Mouse (Mus musculus): ENCODE results near the gene F12.
"Not testable (repeated sequence)": the region's sequence is repeated elsewhere in the genome, so short reads cannot be mapped to it uniquely, and the experiment has no call there.

F12 gene

DNA sequence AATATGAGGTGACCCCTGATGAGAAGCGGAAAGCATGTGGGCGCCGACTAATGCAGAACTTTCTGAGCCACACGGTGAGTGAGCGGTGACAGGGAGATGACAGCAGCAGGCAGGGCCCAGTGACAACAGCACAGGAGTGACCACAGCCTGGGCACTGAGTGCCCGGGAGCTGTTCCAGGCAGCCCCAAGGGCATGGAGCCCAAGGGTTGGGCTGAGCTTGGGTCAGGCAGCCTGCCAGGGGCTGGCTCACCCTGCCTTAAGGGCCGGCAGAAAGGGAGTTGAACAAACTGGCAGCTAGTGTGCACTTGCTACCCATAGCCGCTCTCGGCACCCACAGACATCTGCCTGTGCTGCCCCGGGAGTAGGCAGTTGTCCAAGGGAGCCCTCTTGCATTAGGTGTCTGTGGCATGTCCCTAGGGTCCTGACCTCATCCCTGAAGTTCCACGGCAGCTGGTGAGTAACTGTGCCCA is 24.0 kb upstream of the F12 start:
- ATAC-seq (ENCODE audit: insufficient number of reproducible peaks, low FRiP score, low TSS enrichment), result no peak

DNA sequence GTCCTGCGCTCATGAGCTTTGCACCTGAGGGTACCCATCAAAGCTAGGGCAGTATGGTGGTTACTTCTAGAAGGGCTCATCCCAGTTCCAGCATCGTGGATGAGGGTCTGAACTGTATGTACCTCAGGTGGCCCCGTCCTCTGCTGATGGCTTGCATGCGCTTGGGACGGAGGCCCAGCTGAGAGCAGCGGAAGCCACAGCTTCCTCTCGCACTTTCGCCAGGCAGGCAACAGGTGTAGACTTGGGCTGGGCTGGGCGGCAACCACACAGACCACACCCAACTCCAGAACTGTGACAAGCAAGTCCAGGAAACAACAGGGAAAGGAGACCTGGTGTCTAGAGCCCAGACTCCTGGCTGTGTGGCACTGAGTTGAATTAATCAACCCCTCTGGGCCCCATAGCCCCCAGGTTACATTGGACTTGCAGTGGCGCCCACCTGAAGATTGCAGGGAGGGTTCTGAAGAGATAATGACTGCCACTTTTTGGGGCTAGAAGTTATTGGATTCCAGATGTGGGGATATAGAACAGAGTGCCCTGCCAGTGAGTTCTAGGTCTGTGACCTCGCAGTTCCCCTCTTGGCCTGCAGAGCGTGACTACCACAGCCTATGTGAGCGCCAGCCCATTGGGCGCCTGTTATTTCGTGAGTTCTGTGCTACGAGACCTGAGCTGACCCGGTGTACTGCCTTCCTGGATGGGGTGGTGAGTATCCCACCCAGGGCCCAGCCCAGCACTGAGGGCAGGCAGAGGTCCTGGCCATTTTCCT is 23.3 kb upstream of the F12 start:
- no peak for ATAC-seq (ENCODE audit: insufficient number of reproducible peaks, low FRiP score, low TSS enrichment)

DNA sequence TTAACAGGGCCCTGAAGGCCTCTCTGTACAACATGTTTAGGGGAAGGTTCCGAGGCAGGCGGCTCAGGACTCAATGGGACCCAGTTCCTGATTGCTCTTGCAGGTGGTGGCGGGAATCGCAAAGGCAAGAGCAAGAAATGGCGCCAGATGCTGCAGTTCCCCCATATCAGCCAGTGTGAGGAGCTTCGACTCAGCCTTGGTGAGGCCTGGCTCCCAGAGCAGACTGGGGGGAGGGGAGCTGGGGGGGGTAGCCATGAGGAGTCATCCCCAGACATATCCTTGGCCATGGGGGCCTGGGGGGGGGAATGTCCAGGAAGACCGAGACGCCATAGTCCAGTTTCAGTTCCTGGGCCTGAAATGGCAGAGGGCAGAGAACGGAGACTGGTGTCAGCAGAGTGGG is 22.6 kb upstream of the F12 start:
- no peak for ATAC-seq (ENCODE audit: insufficient number of reproducible peaks, low FRiP score, low TSS enrichment)

DNA sequence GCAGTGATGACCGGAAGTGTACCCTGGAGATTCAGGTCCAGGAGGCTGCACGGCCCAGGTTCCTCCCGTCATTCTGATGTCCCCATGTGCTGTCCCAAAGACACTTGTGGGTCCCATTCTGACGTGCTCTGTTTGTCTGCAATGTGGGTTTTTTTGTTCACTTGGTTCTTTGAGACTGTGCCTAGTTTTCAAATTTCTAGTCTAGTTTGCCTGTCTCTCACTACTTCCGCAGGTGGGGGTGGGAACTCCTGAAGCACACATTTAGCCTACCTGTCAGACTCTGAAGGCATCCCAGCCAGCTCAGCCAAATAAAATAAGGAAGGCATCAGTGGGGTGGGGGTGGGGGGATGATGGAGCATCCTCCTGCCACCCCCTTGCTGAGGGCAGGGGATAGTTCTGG is 21.5 kb upstream of the F12 start:
- no peak for ATAC-seq (ENCODE audit: insufficient number of reproducible peaks, low FRiP score, low TSS enrichment)

DNA sequence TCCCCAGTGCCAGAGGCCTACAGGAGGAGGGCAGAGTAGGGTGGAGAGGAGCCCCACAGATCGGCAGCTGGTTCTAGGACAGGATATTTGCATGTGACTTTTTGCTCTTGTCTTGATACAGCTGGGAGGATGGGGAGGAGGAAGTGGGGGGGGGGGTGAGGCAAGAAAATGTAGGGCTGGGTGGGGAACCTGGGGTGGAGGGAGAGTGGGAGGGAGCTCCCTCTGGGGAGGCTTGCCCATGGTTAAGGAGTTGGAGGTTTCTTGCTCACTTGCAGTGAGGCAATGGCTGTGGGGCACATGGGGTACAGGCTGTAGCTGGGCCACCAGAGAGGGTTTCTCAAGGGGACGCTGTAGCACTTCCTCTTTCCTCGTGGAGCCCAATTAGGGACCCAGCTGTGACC is 20.9 kb upstream of the F12 start:
- no peak for ATAC-seq (ENCODE audit: insufficient number of reproducible peaks, low FRiP score, low TSS enrichment)

DNA sequence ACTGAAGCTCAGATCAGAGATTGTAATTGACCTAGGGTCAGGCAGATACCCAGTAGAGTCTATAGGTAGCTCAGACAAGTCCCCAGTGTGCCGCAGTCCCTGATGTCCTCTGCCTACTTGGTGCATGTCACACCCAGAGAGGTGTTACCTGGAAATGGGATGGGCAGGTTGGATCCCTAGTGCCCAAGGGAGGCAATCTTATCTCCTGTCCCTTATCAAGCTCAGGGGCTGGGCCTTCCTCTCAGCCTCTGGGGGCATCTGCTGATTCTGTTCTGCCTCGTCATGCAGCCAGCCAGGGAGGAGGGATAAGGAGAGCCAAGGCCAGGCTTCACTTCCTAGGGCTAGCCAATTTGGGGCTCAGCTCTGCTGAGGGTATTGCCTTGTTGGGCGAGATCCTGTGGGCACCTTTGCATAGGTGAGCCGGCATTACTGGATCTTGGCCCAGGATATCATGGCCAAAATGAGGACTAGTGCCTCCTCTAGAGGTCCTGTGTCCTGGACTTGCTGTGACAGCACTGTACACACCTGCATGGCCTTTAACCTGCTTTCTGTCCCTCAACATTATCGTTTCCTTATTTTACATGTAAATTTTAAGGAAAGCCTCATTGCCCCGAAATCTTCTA is 20.0 kb upstream of the F12 start:
- ATAC-seq (ENCODE audit: insufficient number of reproducible peaks, low FRiP score, low TSS enrichment), result no peak

DNA sequence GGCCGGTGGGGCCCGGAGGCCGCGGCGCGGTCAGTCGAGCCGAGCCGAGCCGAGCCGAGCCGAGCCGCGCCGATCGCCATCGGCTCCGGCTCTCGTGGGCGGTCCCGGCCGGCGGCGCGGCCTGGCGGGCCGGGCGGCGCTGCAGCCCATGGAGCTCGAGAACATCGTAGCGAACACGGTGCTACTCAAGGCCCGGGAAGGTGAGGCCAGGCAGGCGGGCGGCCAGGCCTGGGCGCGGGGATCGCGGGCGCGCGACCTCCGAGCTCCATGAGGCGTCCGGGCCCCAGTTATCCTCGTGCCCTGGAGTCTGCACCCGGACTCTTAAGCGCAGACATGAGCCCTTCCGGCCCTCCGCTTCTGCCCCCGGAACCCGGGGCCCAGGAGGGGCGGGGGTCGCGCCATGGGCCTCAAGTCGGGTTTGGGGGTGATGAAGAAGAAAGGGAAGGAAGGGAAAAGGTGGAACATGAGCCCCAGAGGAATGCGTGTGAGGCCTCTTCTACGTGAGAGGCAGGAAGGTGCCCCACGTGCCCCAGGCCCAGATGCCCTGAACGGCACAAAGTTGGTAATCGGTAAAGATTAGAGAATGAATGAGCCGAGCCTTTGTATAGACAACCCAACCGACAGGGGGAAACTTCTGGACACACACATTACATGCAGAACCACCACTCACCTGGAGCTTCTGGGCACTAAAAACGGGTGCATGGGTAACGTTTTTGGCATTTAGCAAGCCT is 18.9 kb upstream of the F12 start:
- ATAC-seq (ENCODE audit: insufficient number of reproducible peaks, low FRiP score, low TSS enrichment), result no peak

DNA sequence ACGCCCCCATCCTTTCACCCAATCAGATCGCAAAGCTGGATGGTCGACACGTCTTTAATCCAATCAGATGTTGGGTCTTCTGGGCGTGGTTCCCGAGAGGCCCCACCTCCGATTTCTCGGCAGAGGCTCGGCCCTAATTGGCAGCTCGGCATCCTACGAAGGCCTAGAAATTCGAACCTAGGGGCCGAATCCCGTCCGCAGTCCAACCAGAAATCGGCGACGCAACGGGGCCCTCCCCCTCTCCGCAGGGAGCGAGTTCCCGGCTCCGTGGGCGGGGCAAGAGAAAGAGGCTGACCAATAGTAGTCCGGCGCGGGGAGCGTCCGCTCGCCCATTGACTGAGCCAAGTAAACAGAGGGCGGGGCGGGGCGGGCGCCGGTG is 18.3 kb upstream of the F12 start, which contains the start of gene Grk6:
Gene Grk6, plus strand, starts transcription at position 136 of the 379 bp plus-strand sequence.
- ATAC-seq (ENCODE audit: insufficient number of reproducible peaks, low FRiP score, low TSS enrichment), result peak; percentile 95

DNA sequence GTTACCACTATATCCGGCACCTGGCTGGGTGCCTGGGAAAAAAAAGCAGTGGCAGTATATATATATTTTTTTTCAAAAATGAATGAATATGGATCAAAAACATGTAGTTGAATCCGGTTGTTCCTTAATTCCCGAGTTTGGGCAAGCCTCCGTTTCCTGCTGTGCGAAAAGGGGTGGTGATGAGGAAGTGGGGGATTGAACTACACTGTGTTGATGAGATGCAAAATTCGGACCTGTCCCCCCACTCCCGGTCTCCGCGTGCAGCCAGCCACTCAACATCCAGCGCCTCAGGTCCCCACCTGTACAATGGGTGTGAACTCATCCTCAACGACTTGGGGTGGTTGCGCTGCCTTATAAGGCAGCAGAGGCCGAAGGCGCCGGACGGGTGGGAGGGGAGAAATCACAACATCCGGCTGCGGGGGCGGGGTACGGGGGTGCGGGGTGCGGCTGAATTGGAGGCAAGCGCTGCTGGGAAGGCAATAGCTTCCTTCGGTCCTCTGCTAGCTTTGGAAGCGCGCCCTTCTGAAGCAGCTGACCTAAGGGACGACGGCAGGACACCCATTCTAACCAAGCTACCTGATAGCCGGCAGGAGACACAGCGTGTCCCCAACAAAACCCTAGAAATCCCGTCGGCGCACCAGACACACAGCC is 17.8 kb upstream of the F12 start:
- ATAC-seq (ENCODE audit: insufficient number of reproducible peaks, low FRiP score, low TSS enrichment), result peak; percentile 47

DNA sequence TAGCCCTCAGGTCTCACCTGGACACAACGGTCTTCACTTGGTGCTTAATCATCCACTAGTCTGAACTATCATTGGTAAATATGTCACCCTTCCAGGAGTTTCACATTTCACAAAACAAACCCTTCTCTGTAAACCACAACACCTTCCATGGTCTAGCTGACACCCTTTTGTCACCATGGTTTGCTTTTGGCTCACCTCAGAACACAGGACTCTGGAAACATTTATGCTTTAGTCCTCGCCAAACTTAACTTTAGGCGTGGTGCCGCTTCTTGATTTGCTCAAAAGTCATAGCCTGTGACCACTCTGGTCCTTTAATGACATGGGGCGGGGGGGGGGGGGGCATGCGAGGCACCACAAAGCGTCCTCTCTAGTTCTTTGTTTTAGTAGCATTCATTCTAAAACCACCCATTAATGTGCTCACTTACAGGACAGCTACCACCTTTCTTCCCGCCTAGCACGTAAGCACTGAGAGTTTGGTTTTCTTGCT is 17.2 kb upstream of the F12 start:
- no peak for ATAC-seq (ENCODE audit: insufficient number of reproducible peaks, low FRiP score, low TSS enrichment)

DNA sequence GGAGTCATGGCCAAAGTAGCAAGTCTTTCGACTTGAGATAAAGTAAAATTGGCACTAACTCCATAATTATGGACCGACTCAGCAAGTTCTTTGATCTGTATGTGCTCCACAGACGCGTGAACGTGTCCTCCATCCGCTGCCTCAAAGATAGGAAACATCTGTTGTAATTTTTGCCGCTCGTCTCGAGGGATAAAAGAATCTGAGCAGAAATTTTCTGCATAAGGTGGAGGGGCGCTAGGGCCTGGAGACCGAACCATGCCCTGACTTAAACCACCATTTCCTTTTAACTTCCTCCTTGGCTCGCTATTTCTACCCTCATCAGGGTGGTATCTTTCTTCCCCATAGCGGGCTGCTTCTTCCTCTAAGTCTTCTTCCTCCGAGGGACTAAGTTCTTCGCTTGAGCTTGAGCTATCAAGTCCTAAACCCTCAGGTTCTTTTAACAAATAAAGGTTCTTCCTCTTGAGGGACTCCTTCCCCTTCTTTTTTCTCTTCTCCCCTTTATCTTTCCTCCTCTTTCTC is 10.6 kb upstream of the F12 start:
- ATAC-seq (ENCODE audit: insufficient number of reproducible peaks, low FRiP score, low TSS enrichment), result not testable (repeated sequence)

DNA sequence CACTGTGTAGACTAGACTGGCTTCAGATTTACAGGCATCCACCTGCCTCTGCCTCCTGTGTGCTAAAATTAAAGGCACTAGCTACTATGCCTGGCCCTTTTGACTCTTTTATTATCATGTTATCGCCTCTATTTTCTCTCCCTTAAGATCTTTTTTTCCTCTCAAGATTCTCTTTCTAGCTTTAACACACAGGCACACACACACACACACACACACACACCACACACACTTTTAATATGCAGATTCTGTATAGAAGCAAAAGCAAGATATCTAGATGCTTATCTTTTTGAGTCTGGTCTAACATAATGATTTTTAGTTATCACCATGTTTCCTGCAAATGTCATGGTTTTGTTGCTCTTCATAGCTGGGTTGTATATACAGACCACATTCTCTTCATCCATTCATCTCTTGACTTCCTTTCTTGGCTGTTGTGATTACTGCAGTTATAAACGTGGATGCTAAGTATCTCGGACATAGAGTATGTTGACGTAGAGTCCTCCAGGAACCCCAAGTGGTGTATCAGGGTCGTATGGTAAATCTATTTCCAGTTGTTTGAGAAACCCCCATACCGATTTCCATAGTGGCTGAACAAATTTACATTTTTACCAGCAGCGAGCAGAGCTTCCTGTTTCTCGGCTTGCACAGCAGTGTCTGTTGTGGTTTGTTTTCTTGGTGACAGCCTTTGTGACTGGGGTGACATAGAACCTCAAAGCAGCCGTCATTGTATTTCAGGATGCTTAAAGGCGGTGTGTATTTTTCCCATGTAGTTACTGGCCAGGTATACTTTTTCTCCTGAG is 5.5 kb upstream of the F12 start:
- no peak for ATAC-seq (ENCODE audit: insufficient number of reproducible peaks, low FRiP score, low TSS enrichment)

DNA sequence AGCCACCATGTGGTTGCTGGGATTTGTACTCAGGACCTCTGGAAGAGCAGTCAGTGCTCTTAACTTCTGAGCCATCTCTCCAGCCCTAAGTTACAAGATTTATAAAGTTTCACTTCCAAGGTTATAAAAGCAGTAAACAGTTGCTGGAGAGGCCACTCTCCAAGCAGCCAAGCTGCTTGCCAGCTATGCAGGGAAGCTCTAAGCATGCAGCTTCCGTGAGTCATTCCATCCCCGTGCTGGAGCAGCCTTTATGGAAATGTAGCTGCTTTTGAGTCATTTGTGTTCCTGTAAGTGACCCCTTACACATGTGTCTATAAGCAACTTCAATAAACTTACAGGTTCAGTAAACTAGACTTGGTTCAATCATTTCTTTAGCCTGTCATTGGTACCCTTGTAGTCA is 4.0 kb upstream of the F12 start:
- ATAC-seq (ENCODE audit: insufficient number of reproducible peaks, low FRiP score, low TSS enrichment), result no peak

DNA sequence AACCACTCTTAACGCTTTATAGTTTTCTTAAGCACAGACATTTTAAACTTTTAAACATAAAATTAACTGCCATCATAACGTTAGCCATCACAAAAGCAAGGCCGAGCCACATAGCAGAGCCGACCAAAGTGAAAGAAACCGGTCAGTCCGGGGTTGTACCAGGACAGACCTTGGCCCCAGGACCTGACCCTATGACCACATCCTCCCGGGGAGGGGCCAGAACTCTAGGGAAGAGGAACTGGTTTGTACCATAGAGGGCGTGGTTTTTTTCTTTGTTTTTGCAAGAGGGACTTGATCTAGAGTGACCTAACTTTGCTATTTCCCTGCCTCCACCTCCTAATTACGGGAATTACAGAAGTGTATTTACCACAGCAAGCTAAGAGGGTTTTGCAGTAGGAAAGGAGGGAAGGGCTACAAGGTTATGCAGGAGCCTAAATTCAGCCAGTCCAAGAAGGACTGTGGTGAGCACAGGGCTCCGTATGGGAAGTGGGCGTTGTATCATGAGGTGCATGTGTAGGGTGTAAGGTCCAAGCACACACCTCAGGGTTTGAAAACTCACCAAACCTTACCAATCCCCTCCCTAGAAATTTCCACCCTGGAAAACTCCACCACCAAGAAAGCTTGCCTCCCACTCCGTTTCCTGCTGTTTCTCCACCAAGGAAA is 2.8 kb upstream of the F12 start:
- no peak for ATAC-seq (ENCODE audit: insufficient number of reproducible peaks, low FRiP score, low TSS enrichment)

DNA sequence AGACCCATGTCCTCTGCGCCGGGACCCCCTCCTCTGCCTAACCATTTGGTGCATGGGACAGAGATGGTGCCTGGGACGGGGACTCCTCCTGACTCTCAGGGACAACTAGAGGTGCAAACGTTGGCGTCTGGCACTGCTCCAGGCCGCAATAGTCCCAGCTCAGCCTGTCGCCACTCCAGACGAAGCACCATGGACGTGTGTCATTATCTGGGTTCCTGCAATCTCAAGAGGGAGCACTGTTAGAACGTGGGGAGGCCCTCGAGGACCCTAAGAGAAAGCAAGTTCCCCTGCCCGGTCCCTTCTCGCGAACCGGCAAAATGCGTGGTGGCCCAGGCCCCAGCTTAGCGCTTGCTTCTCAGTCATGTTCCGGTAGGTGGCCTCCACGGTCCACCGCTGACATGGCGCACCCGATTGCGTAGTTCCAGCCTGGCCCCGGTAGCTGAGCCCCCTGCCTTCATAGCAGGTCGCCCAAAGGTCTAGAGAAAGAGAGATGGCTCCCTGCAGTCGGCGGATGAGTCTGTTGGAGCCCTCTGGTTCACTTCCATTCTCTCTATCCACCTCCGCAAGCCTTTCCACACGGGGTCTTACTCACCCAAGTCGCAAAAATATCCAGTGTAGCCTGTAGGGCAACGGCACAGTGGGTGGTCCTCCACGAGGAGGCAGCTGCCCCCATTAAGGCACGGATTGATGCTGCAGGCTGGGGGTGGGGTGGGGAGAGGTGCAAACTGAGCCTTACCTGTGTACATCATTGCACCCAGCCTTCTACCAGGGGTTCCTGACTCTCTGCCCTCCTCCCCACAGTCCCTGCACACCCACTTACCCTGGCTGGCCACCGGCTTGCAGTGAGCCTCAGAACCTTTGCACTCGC is 5.4 kb downstream of the F12 start:
- ATAC-seq (ENCODE audit: insufficient number of reproducible peaks, low FRiP score, low TSS enrichment), result peak; percentile 31; the same call in 1 of the 2 replicates

DNA sequence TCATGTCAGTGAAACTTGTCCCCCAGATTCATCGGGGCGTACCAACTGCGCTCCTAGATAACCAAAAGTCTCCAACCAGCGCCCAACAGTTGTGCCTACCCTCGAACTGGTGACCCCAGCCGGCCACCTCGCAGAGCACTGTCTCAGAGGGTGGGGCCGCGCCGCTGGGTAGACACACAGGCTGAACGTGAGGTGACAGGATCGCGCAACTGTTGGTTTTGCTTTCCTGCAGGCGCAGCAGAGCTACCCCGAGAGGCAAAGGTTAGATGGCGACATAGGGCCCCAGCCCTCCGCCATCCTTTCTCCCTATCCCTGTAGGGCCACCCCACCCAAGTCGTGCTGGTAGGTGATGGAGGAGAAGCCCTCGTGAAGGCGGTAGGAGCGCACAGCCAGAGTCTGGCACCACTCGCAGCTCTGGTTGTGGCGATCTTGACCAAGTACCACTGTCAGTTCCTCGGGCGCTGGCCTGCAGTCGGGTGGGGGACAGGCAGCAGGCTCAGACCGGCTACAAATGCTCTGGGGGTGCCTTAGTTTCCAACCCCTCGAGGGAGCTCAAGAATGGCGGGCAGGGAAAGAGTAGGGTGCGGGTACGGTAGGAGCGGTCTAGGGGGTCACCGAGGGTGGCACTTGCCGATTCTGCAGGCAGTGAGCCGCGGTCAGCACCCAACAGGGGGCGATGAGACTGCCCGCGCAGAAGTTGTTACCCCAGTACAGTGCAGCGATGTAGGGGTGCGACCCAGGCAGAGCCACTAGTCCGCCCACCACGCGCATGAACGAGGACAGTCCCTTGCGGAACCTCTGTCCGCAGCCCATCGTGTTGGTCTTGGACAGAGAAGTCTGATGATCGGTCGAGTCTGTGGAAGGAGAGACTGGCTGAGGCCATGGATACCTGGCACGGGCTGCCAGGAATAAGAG is 6.3 kb downstream of the F12 start:
- no peak for ATAC-seq (ENCODE audit: insufficient number of reproducible peaks, low FRiP score, low TSS enrichment)

DNA sequence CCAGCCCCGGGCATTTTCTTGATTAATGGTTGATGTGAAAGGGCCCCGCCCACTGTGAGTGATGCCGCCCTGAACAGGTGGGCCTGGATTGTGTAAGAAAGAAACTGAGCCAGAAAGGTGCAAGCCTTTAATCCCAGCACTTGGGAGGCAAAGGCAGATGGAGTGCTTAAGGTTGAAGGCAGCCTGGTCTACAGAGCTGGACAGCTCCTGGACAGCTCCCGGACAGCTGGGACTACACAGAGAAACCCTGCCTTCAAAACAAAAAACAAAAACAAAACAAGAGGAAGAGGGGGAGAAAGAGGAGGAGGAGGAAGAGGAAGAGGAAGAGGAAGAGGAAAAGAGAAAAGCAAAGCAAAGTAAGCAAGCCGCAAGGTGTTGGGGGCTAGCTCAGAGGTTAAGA is 7.5 kb downstream of the F12 start:
- ATAC-seq (ENCODE audit: insufficient number of reproducible peaks, low FRiP score, low TSS enrichment), result no peak

Data from cerebellum, adult (tissue).